Mouse (Mus musculus) right cerebral cortex, postnatal 25 days (tissue): ENCODE results near the gene 4933424G06Rik.
"Not testable (repeated sequence)": the region's sequence is repeated elsewhere in the genome, so short reads cannot be mapped to it uniquely, and the experiment has no call there.

Experiments used
- DNase-seq: peaks from one replicate; pipeline ENCODE4 v3.0.0; 2022

The 4933424G06Rik gene

DNA sequence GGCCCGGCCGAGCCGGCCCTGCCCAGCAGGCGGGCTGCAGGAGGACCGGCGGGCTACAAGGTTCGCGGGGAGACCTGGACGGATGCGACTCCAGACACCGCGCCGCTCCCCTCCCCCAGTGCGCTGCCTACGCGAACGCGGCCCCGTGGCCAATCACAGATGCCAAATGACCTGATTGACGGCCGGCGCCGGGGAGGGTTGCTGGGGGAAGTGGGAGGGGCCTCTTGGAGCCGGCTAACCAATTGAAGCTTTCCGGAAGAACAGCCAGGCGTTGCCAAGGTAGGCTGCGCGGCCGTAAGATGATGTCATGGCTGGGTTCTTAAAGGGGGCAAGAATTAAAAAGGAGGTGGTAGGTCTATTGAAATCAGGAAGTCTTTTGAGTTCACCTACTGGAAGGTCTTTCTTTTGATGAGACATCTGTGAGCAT, at the start of gene 4933424G06Rik:
Gene 4933424G06Rik (plus strand): TSS at position 296 of the 427 bp plus-strand sequence.
- peak; percentile 98 for DNase-seq

DNA sequence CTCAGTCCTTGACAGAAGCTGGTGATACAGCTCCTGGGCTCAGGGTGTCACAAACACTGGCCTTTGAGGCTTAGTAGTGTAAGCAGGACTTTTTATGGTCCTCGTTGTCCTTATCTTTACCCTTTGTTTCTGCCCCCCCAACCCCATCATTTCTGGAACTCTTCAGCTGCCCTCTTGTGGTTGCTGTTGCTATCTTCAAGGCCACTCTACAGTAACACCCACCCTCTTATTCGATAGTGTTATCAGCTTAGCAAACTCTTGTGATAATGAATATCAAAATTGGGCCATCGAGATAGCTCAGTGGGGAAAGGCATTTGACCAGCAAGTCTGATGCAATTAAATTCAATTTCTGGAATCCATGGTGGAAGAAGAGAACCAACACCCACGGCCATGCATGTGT, 45.5 kb upstream of the 4933424G06Rik start:
- no peak for DNase-seq

DNA sequence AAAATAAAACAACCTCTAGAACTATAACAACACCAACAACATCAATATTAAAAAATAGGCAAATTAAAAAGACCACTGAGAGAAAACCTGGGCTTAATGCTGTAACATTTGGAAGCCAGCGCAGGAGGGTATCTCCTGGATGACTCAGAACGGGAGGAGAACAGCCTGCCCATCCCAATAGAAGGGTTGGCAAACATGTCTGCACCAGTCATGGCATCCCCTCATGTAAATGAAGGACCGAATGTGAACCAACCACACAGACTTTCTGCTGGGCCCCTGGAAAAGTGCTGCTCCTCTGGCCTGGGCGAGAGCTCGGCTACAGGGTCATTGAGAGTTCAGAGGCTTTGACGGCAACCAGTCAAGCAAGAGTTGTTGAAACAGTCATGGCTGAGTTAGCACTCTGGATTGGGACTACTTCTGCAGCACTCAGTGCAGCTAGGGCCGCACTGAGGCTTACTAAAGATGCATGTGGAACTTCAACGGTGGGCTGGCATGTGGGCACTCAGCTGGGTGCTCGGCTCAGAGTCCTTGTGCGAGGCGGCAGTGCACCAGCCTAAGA, 44.7 kb upstream of the 4933424G06Rik start:
- DNase-seq: no peak

DNA sequence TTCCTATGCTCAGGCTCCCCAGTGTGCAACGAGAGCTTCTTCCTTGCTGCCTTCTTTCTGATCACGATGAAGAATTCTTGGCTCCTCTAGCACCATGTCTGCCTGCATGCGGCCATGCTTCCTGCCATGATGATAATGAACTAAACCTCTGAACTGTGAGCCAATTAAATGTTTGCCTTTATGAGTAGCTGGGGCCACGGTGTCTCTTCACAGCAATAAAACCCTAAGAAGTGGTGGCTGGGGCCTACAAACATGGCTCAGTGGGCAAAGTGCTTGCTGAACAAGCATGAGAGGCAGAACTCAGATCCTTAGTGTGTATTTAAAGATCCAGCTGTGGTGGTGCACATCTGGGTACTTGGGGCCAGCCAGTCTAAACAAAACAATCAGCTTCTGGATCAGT, 44.0 kb upstream of the 4933424G06Rik start:
- DNase-seq: no peak

DNA sequence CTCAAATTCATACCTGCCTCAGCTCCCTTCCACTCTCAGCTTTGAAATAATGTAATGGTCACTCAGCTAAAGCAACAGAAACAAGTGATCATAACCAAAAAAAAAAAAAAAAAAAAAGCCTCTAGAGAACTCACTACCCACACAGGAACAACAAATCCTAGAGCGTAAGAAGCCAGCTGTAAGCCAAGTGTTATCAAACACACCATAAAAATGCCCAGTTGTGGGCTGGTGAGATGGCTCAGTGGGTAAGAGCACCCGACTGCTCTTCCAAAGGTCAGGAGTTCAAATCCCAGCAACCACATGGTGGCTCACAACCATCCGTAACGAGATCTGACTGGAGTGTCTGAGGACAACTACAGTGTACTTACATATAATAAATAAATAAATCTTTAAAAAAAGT, 41.9 kb upstream of the 4933424G06Rik start:
- DNase-seq: not testable (repeated sequence)

DNA sequence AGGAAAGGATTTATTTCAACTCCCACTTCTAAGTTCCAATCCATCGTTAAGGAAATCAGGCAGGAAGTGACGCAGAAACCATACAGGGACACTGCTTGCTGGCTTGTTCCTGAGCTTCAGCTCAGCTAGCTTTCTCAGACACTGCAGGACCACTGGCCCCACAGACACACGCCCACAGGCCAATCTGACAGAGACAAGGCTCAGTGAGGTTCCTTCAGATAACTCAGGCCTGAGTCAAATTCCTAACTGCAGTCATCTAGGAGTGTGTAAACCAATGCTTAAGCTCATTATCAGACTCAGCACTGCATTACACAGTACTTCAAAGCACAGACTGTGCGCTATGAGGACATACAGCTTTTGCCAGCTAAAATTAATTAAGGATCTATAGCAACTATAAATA, 39.7 kb upstream of the 4933424G06Rik start:
- DNase-seq: no peak

DNA sequence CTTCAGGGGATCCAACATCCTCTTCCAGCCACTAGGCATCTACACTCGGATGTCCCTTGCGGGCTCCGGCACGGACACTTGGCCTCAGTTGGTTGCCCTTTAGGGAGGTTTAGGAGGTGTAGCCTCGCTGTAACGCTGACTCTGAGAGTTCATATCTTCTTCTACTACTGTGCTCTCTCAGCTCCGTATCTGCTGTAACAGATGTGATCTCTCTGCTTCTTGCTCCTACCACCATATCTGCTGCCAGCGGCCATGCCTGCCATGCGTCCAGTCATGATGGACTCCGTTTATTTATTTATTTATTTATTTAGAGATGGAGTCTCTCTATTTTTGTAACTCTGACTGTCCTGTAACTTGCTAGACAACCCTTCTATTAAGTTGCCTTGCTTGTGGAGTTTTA, 38.7 kb upstream of the 4933424G06Rik start:
- no peak for DNase-seq

DNA sequence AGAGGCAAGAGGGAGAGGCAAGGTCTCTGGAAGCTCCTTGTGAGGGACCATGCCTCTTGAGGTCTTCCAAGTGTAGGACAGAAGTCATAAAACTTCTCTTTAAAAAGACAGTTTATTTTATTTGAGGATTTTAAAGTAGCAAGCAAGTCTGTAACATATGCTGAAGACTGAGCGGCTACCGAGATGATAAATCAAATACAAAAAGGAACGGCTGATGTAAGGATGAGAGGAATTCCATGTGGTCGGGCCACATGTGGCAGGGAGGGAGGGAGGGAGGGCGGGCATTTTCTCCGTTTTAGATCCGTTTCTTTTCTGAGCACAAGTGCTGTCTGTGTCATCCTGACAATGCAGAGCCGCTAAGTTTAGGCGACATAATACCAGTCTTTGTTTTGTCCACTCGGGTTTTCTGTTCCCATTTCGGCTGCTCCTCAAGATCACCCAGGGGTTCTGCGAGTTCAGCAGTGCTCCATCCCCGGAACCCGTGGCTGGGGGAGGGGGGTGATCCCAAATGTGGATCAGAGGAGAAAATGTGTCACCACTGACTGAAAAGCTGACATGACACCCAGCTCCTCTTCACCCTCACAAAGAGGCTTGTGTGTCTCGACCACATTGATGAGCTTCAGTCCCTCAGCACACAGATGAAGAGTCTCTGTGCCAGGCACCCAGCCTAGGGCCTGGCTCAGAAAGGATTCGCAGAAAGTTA, 37.1 kb upstream of the 4933424G06Rik start:
- DNase-seq: no peak

DNA sequence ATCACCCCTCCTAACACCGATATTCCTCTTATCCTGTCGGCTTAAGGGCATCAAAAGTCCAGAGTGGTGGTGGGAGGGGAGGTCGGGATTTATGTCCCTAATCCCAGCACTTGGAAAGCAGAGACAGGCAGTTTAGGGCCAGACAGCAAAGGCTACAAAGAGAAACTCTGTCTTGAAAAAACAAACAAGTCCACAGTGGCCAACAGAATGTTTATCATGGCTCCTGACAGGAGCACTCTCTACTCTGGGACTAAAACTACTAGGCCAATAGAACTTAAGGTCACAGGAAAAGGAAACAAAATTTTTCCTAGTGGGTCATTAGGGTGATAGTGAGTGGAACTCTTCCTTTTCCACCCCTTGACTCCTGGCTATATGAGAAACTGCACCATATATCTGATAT, 35.0 kb upstream of the 4933424G06Rik start:
- no peak for DNase-seq

DNA sequence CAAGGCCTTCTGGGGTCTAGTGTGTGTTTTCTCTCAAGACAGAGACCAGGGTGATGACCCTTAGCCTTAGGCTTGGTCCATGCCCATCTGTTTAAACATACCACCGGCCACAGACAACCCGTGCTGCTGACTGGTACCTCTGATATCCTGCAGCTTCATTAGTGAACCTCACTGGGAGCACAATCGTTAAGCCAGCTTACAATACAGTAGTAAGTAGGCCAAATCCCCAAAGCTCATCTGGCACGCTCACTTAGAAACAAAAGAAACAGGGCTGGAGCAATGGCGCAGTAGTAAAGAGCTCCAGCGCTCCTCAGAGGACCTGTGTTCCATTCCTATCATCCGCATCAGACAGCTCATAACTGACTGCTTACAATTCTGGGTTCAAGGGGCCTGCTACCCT, 29.1 kb upstream of the 4933424G06Rik start:
- no peak for DNase-seq

DNA sequence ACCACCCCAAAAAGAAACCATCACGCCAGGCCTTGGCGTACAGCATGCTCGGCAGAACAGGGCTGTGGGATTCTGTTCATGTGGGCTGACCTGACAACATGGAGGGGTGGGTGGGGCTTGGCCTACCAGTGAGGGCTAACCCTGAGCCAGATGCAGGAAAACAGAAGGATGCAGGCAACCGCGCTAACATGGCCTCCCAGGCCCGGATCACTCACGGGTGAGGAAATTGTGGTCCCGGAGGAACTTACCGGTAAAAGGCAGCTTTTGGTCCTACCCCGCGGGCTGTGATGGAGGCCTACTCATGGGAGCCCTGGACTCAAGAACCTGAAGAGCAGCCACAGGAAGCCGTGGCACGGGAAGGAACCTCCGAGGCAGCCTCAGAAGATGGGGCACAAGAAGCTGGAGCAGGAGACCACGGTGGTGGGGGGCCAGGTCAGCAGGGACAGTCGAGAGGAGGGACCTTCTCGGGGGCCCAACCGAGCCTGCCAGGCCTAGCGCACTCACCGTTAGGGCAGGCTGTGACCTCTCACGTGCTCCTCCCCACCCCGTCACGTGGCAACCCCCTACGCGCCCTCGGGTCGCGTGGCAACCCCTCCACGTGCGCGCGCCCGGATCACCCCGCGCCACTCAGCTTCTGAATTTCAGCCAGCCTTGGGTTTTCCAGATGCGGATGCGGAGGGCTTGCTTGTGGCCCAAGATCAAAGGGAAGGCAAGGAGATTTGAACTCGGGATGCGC, 27.2 kb upstream of the 4933424G06Rik start, which contains the start of gene Fam178b:
Gene Fam178b (minus strand): TSS at position 564 of the 736 bp plus-strand sequence.
- DNase-seq: no peak

DNA sequence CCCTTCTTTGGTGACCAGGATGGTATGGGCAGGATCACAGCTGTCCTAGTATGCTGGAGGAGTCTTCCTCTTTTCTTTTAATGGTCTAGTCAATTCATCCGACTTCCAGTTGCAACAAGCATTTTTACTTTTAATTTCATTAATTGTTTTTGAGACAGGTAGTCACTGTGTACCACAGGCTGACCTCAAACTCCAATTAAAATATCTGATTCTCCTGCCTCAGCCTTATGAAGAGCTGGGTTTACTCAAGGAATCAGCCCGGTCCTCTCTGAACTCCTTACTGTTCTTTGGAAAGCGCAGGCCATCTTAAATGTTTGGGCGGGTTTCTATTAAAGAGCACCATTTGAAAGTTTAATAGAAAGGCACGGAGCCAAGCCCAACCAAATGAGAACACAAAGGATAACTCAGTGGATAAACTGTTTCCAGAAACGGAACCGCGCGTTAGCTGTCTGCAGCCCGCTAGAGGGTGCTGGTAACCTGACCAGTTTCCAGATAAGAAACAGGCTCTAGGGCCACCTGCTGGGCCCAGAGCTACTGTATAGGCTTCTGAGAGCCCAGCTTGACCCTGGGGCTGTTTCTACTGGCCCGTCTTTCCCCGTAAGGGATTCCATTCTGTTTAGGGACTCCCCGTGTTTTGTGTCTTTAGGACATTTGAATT, 26.0 kb upstream of the 4933424G06Rik start:
- peak; percentile 76 for DNase-seq

DNA sequence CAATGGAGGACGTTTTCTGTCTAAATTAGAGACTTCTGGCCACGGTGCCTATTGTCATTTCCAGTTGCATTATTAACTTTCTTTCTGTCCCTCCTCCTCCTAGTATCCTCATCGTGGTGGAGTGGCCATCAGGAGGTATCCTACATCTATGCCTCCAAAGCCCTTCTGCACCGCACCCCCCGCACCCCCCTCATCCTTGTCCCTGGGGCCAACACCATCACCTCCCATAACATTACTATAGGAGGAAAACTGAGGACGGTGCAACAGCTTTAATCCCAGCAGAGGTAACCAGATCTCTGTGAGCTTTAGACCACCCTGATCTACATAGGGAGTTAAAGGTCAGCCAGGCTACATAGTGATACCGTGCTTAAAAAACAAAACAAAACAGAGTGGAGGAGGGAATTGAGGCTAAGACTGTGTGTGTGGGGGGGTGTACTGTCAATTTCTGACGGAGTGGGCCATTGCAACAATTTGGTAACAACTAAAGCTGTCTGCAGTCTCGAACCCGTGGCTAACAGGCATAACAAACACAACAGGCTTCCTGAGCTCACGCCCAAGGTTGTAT, 19.2 kb upstream of the 4933424G06Rik start:
- DNase-seq: no peak

DNA sequence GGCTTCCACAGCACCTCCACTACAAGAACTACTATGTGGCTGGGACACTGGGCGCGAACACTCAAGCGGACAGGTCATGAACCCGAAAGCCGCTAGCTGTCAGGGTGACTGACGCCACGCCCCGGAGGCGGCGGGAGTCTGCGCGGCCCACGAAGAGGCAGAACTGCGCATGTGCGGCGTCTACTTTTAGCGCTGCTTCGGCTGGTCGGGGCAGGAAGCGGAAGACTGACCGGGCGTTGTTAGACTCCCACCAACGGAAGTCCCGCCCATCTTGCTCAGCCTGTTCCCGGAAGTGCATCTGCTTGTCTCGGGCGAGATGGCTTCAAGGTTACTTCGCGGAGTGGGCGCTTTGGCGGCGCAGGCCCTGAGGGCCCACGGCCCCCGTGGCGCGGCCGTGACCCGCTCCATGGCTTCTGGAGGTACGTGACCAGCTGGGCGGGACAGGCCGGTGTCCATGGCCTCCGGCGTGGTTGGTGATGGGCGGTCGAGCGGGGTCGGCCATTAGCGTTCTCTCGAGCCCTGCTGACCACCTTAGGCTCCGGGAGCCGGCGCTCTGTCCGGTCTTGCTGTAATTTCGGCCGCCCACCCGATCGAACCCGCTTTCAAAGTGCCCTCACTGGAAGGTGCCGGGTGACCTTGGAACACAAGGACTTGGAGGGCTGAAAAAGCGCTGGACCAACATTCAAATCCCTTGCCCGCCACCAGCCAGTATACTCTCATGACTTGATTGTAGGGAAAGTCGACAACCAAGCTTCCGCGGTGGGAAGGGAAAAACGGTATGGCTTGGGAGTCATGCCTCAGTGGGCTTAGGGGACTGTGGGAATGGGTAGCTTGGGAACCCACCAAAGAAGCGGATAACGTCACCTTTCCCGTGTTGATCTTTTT, 18.4 kb upstream of the 4933424G06Rik start, which contains the start of gene Cox5b:
Gene Cox5b (plus strand): TSS at position 179 of the 885 bp plus-strand sequence.
- DNase-seq: peak; percentile 94

DNA sequence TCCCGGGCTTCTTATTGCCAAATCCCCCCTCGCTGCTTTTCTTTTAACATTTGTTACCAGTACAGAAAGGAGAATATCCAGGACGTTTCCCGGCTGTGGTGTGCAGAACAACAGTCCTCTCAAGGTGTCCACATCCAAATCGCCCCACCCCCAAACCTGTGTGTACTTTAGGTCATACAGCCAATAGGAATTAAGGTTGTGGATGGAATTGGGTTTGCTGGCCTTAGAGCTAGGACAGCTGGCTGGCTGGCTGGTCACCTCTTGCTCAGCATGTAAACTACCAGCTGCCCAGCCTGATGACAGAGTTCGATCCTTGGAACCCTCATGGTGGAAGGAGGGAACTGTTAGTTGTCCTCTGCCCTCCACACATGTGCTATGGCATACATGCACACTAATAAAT, 15.1 kb upstream of the 4933424G06Rik start:
- DNase-seq: no peak

DNA sequence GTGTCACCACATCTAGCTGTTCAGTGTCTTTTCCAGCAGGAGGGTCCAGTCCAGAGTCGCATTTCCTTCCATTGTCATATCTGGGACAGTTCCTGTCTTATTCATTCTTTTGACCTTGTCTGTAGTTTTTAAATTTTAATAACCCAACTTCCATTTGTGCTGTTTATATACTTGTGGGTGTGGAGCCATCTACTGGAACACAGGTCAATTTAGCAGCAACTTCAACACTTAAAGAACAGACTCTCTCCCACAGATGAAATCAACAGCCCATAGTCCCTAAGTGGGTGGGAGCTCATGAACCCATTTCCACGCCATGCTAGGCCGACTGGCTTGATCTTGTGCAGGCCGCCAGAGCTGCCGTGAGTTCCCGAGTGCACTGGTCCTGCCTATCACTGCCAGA, 13.5 kb upstream of the 4933424G06Rik start:
- no peak for DNase-seq

DNA sequence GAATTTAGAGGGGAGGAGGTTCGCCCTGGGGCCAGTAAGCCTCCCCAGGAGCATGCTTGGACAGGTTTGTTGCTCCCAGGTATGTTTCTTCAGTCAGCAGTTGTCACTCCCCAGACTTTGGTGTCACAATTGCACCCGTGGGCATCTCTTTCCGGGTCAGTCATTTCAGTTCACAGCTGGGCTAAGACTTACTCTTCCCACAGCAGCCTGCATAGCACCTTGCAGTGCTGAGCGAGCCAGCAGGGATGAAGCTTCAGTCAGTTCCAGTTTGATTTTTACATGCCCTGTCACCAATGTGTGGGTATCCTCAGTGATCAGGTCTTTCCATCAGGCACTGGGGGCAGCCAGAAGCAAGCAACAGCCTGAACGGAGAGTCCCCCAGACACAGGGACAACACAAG, 12.9 kb upstream of the 4933424G06Rik start:
- DNase-seq: no peak

DNA sequence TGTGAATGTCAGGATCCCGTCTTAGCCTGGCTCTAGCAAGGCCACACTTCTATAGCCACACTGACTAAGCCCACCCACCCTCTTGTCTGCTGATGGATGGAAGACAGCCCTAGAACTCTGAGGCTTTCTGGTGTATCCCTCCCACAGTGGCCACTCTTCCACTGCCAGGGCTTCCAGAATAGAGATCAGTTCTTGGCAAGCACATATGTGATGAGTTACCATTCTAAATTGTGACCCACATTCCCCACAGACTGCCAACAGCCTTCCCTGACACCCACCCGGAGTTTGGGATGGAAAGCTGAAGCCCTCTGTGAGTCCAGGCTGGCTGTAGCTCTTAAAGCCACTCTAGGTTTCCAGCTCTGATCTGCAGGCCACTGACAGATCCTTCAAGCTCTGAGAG, 2.8 kb upstream of the 4933424G06Rik start:
- DNase-seq: no peak

DNA sequence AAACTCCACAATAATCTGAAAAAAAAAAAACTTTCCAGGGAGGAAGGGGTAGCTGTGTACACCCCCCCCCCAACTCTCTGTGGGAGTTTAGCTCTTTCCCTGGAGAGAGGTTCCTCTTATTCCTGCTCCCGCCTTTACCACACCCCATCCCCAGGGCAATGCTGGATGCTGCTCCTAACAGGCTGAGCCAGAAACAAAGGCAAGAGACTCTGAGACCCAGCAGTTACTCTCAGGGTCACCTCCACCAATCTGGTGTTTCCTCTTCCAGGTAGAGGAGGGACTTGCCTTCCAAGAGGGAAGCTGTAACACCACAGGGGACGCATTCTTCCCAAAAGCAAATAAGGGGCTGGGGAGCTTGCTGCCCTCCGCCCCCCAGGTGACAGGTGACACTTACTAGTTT, 2.2 kb upstream of the 4933424G06Rik start:
- no peak for DNase-seq

DNA sequence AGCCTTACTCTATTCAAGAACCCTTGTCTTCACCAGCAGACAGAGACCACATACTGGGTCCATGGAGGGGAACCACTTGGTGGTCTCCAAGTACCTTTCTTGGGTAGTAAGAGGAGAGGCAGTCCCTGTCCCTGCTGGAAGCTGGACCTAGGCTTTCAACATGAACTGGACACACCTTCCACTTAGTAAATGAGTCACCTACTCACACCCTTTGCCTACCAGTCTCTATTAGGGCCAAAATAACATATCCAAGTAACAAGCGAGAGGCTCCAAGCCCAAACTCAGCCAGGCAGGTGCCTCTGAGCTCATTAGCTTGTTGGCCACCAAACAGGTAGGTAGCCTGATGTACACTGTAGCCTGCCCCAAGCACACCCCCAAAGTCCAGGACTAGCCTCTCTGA, 1.3 kb upstream of the 4933424G06Rik start:
- no peak for DNase-seq

DNA sequence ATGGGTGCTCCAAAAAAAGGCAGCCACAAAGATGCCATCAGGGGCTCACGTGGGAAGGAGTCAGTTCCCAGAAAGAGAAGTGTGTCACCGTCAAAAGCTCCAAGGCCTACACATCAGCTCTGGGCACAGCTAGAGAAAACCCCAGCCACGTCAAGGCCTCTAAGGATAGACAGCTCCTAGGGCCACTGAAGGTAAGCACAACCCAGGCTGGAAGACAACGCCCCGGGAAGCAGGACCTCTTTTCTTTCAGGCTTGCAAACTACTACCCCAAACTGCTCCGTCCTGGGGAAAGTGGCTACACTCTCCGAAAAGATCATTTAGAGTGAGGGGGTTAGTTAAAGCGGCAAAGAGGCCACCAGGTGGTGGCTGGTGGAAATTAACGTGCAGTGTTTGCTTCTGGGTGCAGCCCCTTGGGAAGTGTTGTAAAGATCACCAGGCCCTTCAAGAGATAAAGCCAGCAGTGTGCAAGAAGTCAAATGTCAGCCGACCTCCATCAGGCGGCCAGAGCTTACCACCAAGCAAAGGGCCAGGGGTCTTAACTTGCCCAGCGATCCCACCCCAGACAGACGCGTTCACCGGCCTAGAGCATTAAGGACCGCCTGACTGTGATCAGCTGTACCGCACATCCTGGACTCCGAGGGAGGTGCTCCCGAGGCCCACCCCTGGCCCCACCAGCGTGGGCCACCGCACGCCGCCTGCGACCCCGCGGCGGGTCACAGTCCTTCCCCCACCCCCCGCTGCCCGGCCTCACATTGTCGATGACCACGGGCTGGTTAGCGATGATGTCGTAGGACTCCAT, 695 bp upstream of the 4933424G06Rik start:
- DNase-seq: peak; percentile 31
